Mouse (Mus musculus): ENCODE measurements around the gene Hist1h2ad.
A peak's percentile ranks its signal among the peaks of the same experiment; 100 is the strongest.

DNA sequence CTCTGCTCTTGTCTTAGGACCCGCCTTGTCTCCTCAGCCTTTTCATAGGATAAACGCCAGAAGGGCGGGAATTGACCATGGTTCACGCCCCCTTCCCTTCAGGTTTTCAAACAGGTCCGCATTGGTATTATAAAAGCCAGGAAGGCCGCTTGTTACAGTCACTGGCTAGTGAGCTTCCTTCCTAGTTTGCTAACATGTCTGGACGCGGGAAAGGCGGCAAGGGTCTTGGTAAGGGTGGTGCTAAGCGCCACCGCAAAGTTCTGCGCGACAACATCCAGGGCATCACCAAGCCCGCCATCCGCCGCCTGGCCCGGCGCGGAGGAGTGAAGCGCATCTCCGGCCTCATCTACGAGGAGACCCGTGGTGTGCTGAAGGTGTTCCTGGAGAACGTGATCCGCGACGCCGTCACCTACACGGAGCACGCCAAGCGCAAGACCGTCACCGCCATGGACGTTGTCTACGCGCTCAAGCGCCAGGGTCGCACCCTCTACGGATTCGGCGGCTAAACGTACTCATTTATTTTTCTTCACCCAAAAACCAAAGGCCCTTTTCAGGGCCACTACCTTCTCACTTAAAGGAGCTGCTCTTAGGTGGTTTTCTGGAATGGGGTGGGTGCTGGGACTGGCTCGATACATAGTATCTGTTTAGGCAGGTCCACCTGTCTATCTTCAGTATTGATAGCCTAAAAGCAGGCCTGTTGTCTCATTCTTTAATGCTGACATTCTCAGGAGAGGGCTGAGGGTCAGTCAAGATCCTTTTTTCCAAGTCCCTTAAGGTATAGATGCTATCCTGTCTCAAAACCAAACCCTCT is 7.4 kb downstream of the Hist1h2ad start, which contains the start of gene Hist1h4d:
- TF ChIP-seq CTCF (IDR thresholded peaks at IDR 0.05) (no peak), EP300 (IDR thresholded peaks at IDR 0.05) (peak; percentile 97)

Data from lung, postnatal 0 days (tissue).